8 mouse cellular contexts compared by ENCODE assay signal in genomic region chr15:91304296-91304852, GRCm38 (mm10).
DNase-seq lines count a peak whose midpoint lies in the region; ATAC-seq and TF ChIP-seq lines count a peak whose summit lies in the region.

No protein-coding gene starts in this region.

- H3K36me3 ChIP-seq in kidney, postnatal 0 days (ENCODE audit: insufficient read depth, low read length): no peaks in the 10 kb centered on the region

- no peaks in the 10 kb centered on the region for H3K4me1 ChIP-seq in kidney, postnatal 0 days (replicated peaks; ENCODE audit: insufficient read depth, low read length)

- no peaks in the 10 kb centered on the region for H3K27me3 ChIP-seq in kidney, postnatal 0 days (ENCODE audit: insufficient read depth, low read length)

- peak; percentile 53 for DNase-seq in gastrocnemius, adult 18-20 months (ENCODE audit: low spot score)
- no peak for DNase-seq in gastrocnemius, postnatal 25 days
- DNase-seq in right cerebral cortex, adult 2 months (ENCODE audit: low spot score in 2 of 2): peak; percentile 55 to 66
- DNase-seq in right cerebral cortex, postnatal 36 days (ENCODE audit: low spot score in 2 of 2): no peak
- DNase-seq in embryo, embryonic 9.5 days (ENCODE audit: extremely low spot score): peak; percentile 65
- peak; percentile 85 for DNase-seq in kidney, postnatal 0 days (ENCODE audit: low spot score)

- no peak for ATAC-seq in kidney, postnatal 0 days (replicated peaks; ENCODE audit: low FRiP score, low read depth)
- peak; percentile 87 for ATAC-seq in megakaryocyte-erythroid progenitor cell, adult 5-6 weeks (replicated peaks; ENCODE audit: low FRiP score, low TSS enrichment, poor library complexity, severe bottlenecking)
- no peak for ATAC-seq in activated CD4-positive, CD25-positive, alpha-beta regulatory T cell, adult 4 months

- H3K4me3 ChIP-seq in kidney, postnatal 0 days (replicated peaks; ENCODE audit: low read depth, low read length): no peak overlapping the region

- 61% methylated on average over 7 of the region's 7 CpGs for WGBS in kidney, postnatal 0 days

- H3K4me2 ChIP-seq in kidney, postnatal 0 days (ENCODE audit: low read length): no peak overlapping the region

- H3K27ac ChIP-seq in kidney, postnatal 0 days: no peak overlapping the region

- no peaks in the 10 kb centered on the region for H3K9me3 ChIP-seq in kidney, postnatal 0 days (replicated peaks; ENCODE audit: low read length)

- TF ChIP-seq CTCF in kidney, postnatal 0 days (IDR thresholded peaks at IDR 0.05; ENCODE audit: low read depth): peak; percentile 81

- no peak overlapping the region for H3K9ac ChIP-seq in kidney, postnatal 0 days (ENCODE audit: low read depth, low read length)

Comparison
In these comparisons a context has a peak if more than half of its experiments do, and no peak if none do; other contexts are left out.
1. DNase-seq: peak in gastrocnemius, adult 18-20 months (single experiment), right cerebral cortex, adult 2 months (2 of 2), embryo, embryonic 9.5 days (single experiment) and kidney, postnatal 0 days (single experiment); none in gastrocnemius, postnatal 25 days (single experiment) and right cerebral cortex, postnatal 36 days (0 of 2).